Mouse (Mus musculus) c-Kit-positive CD71-positive TER-119-negative erythroid progenitor cells, embryonic 14.5 days (primary cell): ENCODE measurements around the gene Saysd1.

Experiments
- DNase-seq: peaks from one replicate; pipeline ENCODE4 v3.0.0-alpha.2; 2013; ENCODE audit warnings: low read depth

Gene Saysd1

DNA sequence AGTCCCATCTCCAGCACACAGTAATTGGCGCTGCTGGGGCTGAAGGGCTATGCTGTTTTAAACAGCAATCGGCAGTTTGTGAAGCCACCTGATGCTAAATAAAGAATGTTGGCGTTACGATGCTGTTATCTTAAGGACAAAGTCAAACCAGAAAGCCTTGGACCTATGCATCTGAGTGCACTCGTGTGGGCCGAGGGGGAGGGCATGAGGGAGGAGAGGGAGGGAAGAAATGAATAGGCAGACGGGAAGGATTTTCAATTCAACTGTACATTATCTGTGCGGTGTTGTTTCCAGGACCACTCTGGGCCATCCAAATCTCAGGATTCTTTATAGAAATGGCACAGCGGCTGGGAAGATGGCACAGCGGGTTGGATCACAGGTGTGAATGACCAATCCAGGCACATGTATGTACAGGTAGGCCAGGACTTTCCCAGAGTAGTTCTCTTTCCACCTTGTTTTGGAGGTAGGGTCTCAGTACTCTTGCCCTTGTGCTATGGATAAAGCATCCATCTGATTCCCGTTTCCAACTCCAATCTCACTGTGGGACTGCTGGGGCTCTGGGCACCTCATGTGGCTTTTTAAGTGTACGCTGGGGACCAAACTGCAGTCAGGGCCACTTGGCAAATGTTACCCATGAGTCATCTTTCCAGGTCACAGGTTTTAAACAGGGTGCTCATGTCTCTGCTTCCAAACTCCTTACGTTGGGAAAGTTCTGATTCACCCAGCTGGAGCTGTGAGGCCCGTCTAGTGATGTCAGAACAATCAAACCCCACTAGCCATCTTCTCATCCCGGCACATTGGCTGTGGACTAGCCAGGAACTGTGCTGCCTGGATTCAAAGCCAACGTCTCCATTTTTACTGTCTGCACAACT, at the start of gene Saysd1:
TSS of gene Saysd1 (minus strand) at position 51 of the 872 bp plus-strand sequence.
- DNase-seq = no peak

GRCm38 (mm10) chr14:20185426-20185825, 47.1 kb upstream of the Saysd1 start:
- no peak for DNase-seq

GRCm38 (mm10) chr14:20183701-20184100, 45.4 kb upstream of the Saysd1 start:
- DNase-seq = no peak

- DNase-seq = no peak
Observed at GRCm38 (mm10) chr14:20182596-20182995, 44.3 kb upstream of the Saysd1 start.

DNA sequence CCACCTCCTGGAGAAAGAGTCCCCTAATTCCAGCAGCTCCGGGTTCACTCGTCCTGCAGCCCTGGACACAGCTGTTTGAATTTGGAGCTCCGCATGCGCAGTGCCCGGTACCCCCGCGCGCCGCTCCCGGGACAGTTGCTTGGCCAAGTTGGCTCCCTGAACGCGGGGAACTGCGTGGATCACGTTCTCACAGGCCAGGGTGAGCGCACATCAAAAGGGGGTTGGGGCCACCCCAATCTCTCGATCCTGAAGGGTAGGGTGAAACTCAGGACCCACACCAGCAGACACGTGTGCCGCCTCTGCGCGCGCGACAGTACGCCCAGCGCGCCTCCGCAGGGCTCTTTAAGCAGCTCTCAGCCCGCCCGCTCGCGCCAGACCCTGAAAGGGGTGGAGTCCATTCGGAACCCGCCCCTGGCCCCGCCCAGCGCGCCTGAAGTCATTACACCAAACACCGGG, 43.2 kb upstream of the Saysd1 start, which contains the start of gene Kcnk5:
TSS of gene Kcnk5 (minus strand) at position 344 of the 456 bp plus-strand sequence.
- DNase-seq = peak; percentile 85

DNA sequence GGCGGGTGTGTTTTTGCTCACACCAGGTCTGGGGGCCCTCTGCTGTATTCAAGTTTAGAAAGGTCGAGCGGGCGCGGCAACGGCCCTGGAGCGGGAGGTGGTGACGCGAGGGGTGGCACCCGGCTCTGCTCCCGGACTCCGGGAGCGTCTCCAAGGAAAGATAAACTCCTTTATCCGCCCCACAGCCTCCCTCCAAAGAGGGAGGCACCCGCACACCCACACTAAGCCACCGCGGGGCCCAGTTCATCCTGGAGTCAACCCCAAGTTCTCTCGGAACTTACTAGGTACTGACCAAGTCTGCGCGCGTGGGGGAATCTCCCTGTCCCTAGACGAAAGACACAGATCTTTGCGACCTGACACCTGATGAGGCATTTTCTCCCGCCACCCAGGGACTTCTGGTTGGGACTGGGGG, 42.4 kb upstream of the Saysd1 start:
- peak; percentile 58 for DNase-seq

- no peak for DNase-seq
Observed at GRCm38 (mm10) chr14:20180304-20180703, 42.0 kb upstream of the Saysd1 start.

DNA sequence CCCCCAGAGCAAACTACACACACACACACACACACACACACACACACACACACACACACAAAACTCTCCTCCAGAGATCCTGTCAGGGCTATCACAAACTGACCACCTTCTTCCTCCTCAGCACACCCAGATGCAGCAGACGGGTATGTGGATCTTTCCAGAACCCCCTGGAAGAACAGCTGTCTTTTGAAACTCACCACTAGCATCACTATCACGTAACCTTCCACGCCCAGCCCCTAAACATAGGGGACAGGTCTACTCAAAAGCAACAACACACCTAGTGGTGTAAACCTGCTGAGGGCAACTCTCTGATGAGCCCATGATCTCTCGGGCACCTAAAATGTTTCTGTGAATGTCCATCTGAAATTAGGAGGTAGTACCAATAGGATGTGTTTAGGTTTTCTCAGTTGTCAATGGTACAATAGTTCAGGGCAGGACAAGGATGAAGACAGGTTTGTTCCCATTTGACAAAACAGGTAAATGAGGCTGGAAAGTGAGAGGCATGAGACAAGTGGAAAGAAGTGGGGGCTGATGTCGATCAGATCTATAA, 41.5 kb upstream of the Saysd1 start:
- DNase-seq = no peak

DNA sequence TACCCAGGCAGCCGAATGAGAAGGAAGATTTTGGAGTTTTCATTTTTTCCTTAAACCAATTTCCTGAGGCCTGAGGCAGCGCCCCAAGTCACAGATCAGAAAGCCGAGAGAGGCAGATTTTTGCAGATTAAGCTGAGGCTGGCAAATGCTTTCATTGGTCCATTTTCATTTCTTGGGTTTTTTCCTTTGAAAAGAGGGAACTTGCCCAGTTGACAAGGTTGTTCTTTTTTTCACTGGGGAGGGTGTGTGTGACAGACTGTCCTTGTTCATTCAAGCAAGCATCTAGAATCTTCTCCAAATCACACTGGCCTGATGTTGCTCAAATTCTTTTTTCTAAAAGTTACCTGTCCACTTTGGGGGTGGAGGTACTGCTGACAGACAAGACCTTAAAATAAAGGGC, 40.7 kb upstream of the Saysd1 start:
- DNase-seq = no peak

DNA sequence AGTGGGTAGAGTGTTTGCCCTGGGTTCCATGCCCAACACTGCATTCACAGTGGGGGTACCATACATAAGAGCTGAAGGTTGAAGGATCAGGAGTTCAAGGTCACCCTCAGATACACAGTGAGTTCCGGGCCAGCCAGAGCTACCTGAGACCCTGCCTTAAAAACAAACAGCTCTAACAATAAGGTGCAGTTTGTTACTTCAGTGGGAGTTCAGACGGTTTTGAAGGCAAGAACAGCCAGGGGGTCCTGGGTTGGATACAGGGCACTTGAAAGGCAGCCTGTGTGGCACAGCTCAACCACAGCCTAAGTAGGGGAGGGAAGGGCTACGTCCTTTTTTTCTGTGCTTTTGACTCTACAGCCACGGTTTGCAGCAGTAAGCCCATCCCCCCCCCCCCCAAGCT, 40.3 kb upstream of the Saysd1 start:
- DNase-seq = no peak

GRCm38 (mm10) chr14:20177494-20178123, 39.3 kb upstream of the Saysd1 start:
- DNase-seq = no peak

DNA sequence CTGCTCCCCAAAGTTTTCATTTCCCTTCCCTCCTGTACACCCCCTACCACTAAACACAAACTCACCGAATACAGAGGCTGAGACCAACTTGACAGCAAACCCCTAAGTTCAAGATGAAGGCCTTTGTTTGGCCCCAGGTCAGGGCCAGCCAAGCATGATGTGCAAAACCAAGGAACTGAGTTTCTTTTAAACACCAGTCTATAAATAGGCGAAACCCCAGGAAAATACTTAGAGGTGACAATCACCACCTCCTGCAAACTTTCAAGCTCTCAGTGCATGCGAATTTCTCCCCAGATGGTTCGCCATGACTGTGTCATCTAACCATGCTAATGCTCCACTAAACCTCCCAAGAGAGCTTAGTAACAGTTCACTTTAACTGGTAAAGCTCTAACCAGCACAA, 37.4 kb upstream of the Saysd1 start:
- no peak for DNase-seq

DNA sequence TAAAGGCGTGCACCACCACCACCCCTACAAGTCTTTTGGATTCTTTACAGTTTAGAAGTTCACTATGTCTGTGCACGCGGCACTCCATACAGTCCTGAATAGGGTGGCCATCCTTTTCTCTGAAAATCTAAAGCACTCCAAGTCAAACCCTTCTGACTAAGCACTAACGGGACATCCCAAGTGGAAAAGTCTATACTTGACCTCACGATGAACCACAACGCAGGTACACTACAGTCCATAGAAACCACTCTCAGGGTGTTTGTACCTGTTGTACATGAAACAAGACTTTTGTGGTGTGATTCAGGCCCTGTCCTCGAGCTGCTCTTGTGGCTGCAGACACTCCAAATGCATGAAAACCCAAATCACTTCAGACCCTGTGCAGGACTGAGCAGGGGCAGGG, 36.8 kb upstream of the Saysd1 start:
- no peak for DNase-seq

DNA sequence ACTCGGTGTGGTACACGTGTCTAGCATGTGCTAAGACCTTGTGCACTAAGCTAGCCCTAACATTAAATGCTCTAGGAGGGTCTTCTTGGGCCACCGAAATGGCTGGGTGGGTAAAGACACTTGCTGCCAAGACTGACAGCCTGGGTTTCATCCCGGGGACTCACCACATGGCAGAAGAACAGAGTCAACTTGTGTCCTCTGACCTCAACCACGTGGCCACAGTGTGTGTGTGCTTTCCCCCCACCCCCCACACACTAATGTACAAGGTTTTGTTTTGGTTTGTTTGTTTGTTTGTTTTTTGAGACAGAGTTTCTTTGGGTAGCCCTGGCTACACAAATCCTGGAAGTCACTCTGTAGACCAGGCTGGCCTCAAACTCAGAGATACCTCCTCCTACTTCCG, 36.4 kb upstream of the Saysd1 start:
- DNase-seq = no peak

DNA sequence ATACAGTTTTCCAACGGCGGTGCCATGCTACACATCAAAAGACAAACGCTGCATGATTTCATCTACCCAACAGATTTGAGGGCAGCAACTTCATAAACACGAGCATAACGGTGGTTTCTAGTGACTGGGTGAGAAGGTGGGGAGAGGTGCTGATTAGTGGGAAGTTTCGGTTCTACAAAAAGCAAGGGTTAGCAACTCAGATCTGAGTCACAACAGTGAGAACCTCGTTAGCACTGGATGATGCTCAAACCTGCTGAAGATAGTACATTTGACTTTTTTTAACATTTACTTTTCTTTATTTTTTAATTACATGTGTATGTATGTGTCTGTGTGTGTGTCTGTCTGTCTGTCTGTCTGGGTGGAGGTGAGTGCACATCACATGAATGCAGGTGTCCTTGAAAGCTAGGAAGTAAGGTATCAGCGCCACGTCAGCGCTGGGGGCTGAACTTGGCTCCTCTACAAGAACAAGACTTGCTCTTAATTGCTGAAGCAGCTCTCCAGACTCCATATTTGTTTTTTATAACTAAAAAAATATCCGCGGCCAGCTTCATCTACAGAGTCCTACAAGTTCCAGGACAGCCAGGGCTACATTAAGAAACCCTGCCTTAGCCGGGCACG, 35.6 kb upstream of the Saysd1 start:
- no peak for DNase-seq

DNA sequence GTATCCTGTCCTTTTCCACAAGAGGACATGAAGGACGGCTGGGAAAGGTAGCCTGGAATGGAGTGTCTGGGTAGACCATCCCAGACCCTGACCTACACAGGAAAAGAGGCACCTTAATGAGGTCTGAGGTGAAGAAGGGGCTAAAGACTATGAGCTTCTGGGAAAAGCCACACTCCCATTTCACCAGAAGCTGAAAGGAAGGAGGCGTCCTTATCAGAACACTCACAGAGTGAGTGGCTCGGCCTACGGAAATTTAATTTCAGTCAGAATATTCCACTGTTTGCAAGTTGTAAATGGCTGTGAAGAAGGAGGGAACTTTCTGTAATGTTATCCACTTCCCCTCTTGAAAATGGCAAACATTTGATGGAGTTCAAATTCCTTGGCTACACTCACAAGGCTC, 34.6 kb upstream of the Saysd1 start:
- peak; percentile 65 for DNase-seq

DNA sequence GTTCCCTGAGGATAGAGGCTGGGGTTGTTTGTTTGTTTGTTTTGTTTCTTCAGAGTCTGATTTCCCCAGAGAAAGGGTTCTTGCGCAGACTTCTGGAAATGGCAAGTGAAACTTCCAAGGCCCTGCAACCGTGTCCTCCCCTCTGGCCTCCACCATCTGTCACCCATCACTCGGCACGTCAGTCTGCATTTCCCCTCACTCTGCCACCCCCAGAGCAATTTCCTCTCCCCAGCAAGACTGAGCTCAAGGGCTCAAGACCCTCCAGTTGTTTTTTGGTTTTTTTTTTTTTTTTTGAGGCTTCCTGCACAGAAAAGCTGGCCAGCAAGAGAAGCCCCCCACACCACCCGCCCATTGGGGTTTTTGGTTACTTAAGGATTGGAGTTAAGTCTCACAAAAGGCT, 34.2 kb upstream of the Saysd1 start:
- DNase-seq = no peak

GRCm38 (mm10) chr14:20171840-20172239, 33.5 kb upstream of the Saysd1 start:
- DNase-seq = no peak

- no peak for DNase-seq
Observed at GRCm38 (mm10) chr14:20169251-20169650, 30.9 kb upstream of the Saysd1 start.

GRCm38 (mm10) chr14:20168478-20168877, 30.1 kb upstream of the Saysd1 start:
- no peak for DNase-seq

GRCm38 (mm10) chr14:20168054-20168453, 29.7 kb upstream of the Saysd1 start:
- DNase-seq = no peak

DNA sequence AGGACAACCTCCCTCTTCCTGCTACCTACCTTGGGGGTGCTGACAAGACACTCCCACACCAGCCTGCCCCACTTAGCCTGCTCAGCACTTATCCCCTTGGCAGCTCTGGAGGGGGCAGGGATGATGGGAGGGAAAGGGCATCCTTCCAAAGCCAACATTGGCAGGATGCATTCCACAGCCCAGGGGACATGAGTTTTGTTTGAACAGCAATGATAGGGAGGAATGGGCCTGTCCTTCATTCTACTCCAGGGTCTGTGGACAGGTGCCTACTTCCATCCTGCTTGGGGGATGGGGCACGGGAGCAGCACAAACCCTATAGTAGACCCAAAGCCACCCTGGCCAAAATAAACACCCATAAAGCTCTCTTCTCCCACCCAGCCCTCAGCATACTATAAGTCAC, 27.1 kb upstream of the Saysd1 start:
- DNase-seq = no peak

DNA sequence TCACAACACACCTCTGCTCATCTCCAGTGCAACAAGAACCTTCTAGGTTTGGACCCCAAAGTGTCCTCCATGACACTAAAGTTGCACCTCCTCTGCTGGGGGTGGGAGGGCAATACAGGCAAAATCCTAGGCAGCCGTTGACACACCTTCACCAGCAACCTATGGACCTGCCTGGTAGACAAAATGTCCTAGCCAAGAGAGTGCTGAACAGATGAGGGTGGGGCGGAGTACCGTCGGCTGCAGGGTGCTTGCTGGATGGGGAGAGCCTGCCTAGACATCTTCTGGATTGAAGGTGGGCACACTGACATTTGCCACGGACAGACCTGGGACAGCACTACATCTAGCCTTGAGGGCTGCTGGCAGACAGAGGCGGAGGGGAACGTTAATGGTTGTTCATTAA, 26.1 kb upstream of the Saysd1 start:
- DNase-seq = no peak
